Mouse (Mus musculus) megakaryocyte, embryonic 14.5 days (primary cell): Measurements from ENCODE around the gene Lef1.

Experiments
- FLI1 ChIP-seq: IDR thresholded peaks from 2 replicates; pipeline ENCODE4 v1.6.1; 2012; ENCODE audit warnings: low read length, inconsistent platforms, mixed read lengths
- GATA1 ChIP-seq: IDR thresholded peaks from 3 replicates; pipeline ENCODE4 v1.6.1; 2012; ENCODE audit warnings: mixed read lengths, low read length, inconsistent platforms, borderline replicate concordance

GRCm38 (mm10) chr3:131138797-131139196 lies 28.5 kb downstream of the Lef1 start:
- TF ChIP-seq GATA1 (no peak), FLI1 (no peak)
